Mouse (Mus musculus): Measurements from ENCODE around the gene Card10. TPM values are rescaled to one million over a fixed set of nuclear protein-coding genes. Genes with fewer than 3 reads are reported as not detected.

The Card10 gene
- total RNA-seq, 1 experiment from 2014 or later: not detected

DNA sequence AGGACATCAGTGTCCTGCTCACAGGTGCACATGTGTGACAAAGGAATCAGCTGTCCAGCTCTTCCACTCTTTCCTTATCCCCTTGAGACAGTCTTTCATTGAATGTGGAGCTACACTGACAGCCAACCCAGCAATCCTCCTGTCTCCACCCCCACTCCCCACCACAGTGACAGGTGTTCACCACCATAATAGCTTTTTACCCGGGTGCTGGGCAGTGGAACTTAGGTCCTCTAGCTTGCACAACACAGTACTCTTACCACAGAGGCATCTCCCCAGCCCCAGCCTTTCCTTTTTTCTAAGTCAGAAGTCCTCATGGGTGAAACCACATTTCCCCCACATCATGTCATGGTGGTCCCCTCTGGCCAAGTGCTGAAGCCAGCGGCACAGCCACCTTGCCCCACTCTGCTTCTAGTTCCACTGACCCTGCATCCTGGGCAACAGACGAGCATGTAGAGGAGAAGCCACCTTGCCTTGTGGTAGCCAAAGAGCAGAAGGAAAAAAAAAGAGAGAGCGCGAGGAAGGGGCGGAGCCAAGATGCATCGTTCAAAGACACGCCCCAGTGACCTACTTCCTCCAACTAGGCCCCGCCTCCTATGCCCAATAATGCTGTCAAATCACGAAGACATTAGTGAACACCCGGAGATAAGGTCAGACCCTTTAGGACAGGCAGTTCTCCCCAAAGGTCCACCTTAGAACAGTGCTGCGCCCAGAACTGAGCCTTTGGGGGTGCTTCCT is 72.4 kb downstream of the Card10 start:
- ATAC-seq (replicated peaks in 1 of 2; ENCODE audit: insufficient read depth in 1 of 2, low FRiP score in 2 of 2, low TSS enrichment in 1 of 2, low read depth in 1 of 2, poor library complexity in 2 of 2, severe bottlenecking in 2 of 2): peak; percentile 29 to 43; a peak in 2 of 4 replicates

DNA sequence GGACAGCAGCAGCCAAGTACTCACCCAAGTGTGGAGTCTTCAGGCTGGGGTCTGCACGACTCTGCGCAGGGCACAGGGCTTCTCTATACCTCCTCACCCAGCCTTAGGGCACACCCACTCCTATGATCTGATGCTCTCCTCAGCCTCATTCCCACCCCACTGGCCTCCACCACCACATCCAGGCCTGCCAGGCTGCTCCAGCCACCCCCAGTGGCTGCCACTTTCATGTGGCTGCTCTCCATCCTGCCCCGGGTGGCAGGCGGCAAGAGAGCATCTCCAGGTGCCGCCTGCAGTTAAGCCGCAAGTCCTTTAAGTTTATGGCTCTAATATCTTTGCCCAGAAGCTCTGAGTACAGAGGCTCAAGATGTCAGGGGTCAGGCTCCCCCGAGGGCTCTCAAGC is 76.1 kb downstream of the Card10 start:
- no peak for ATAC-seq (replicated peaks in 1 of 2; ENCODE audit: insufficient read depth in 1 of 2, low FRiP score in 2 of 2, low TSS enrichment in 1 of 2, low read depth in 1 of 2, poor library complexity in 2 of 2, severe bottlenecking in 2 of 2)

Other genes with a start within 250 kb of the Card10 start
- gene Rac2, start 230.3 kb downstream of the Card10 start, total RNA-seq (2017): 145 and 153 TPM in 2 replicates
- 50.4 and 75.4 TPM in 2 replicates for gene Cyth4, start 206.0 kb downstream of the Card10 start, total RNA-seq (2017)
- gene Elfn2, start 84.3 kb downstream of the Card10 start, total RNA-seq (2017): 0.20 and 1.3 TPM in 2 replicates
- 45.7 and 53.7 TPM in 2 replicates for gene Mfng, start 29.6 kb downstream of the Card10 start, total RNA-seq (2017)
- not detected in 2 replicates for gene Cdc42ep1, start 39.6 kb upstream of the Card10 start, total RNA-seq (2017)
- not detected in 2 replicates for gene Lgals2, start 52.5 kb upstream of the Card10 start, total RNA-seq (2017)
- gene Gga1, start 74.1 kb upstream of the Card10 start, total RNA-seq (2017): 11.9 and 12.3 TPM in 2 replicates
- gene Gm49510, start 96.6 kb upstream of the Card10 start, total RNA-seq (2017): 1.7 TPM in 1 of 2 replicates, not detected in the other
- gene Sh3bp1, start 96.7 kb upstream of the Card10 start, total RNA-seq (2017): 19.9 and 27.4 TPM in 2 replicates
- gene Pdxp, start 110.9 kb upstream of the Card10 start, total RNA-seq (2017): 7.7 and 8.4 TPM in 2 replicates
- 77.1 and 108 TPM in 2 replicates for gene Lgals1, start 123.7 kb upstream of the Card10 start, total RNA-seq (2017)
- gene Nol12, start 131.9 kb upstream of the Card10 start, total RNA-seq (2017): 23.7 and 37.5 TPM in 2 replicates
- gene Triobp, start 144.7 kb upstream of the Card10 start, total RNA-seq (2017): 28.3 and 39.2 TPM in 2 replicates
- 75.7 and 76.0 TPM in 2 replicates for gene H1f0, start 225.4 kb upstream of the Card10 start, total RNA-seq (2017)
- gene Galr3, start 238.8 kb upstream of the Card10 start, total RNA-seq (2017): 1.5 and 1.7 TPM in 2 replicates

All from hematopoietic stem cell, adult 5-6 weeks (primary cell).